Mouse (Mus musculus) thymus, postnatal 10 days (tissue): ENCODE results near the gene Slc44a3.
A peak's percentile ranks its signal among the peaks of the same experiment; 100 is the strongest.

Experiments used
- DNase-seq, 2 experiments: peaks; one replicate each; pipeline ENCODE4 v3.0.0; 2021; ENCODE audit warnings: low spot score in 2 of 2

Gene Slc44a3

DNA sequence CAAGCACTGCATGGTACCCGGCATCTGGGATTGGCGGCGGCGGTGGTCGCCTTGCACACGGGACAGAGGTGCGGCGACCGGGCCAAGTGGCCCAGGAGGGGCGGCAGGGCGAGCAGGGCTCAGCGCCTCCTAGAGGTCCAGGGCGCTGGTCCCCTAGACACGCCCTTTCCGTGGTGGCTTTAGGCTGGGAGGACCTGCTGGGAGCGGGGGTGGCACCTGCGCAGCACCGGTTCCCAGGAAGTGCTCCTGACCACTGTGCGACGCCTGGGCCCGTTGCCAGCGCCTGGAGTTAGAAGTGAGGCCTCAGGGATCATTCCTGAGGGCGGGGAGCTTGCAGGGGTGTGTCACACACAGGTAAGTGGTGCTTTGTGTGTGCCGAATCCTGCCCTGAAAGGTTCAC, at the start of gene Slc44a3:
Gene Slc44a3 (minus strand): TSS at position 229 of the 400 bp plus-strand sequence.
- DNase-seq = peak in 1 of 2 experiments; percentile 33

DNA sequence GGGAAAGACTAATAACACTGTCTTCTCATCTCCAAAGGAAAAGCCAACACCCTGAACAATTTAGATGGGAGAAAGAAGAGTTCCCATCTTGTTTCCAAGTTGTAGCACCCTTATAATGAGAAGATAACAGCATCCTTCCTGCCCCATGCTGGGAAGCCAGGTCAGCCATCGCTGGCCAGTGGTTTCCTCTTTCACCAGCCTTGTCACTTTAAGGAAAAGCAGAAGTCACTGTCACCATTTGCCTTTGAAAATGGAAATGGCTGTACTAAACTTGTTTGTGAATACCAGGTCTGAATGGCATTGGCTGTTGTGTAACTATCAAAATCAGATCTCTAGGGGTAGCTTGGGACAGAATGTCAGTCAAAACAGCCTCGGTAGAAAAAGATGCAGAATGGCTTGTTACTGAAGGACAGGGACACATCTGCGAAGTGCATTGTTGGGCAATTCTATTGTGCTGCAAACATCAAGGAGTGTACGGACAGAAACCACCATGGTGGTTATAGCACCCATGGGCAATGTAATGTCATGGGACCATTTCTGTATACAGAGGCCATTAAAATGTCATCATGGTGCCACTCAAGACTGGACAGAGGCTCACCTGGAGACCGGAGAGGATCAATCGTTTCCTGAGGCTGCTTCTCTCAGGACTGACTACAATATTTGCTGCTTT, 47.8 kb upstream of the Slc44a3 start:
- no peak for DNase-seq

DNA sequence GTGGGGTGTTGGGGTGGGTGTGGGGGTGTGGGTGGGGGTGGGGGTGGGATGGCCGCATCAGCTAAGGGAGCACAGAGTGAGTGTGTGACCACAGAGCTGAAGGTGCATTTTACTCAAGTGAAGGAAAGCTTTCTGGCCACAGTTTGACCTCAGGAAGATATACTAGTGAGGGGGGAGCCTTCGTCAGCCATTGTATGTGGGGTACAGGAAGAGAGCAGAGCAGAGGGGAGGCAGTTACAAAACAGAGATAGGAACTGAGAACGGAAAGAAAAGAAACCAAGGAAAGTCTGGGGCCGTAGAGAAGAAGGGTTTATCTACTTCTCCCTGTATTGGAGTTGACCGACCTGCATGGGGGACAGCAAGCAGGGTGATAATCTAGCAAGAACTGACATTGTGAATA, 47.2 kb upstream of the Slc44a3 start:
- no peak for DNase-seq

DNA sequence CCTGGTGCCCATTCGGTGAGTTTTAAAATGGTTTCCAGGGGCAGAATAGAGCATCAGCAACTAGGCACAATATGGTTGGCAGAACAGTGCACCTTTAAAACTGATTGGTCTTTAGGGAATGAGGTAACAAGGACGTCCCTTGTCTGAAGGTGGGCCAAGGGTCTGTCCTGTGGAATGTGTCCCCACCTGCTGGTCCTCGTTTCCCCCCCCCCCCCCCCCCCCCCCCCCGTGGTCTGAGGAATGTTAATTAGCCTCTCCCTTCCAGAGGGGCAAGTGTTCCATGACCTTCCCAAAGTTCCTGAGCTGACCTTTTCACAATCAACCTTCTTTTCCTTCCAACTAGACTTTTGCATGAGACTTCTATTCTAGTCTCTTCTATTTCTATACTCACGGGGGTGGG, 46.5 kb upstream of the Slc44a3 start:
- DNase-seq = no peak

DNA sequence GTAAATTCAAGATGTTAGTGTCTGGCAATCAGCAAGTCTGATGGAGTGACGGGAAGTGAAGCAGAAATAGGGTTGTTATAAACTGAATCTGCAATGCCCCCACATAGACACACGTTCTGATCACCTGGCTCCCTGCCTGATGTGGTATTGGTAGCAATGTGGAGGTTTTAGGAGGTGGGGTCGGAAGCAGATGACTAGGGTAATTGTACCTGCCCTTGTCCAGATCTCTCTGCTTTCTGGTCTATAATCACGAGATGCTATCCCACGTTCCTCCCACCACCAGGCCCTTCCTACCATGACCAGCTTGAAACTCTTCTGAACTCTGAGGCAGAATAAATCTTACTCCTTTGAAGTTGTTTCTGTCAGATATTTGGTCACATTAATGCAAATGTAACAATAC, 45.4 kb upstream of the Slc44a3 start:
- DNase-seq = no peak

DNA sequence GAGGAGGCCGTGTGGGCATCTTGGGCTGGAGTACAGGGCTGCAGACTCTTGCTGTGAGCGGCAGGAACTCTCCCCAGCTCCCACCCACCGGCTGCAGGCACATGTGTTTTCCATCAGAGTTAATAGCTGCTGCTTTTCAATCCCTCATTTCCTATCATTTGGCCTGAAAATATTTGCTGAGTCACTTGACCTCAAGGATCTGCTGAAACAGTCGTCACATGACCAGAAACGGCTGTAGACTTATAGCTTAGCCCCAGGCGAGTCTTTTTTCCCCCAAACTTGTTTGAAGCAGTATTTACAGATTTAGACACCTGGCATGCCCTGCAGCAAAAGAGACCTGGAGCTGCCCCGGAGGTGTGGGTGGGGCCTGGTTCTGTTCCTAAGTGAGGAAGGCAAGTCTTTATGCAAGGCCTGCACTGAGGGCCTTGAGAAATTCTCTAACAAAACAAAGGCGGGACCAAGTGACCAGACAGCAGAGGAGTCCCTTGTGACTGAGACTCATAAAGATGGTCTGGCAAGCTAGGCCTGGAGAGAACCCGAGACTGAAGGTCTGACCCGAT, 44.9 kb upstream of the Slc44a3 start:
- no peak for DNase-seq

DNA sequence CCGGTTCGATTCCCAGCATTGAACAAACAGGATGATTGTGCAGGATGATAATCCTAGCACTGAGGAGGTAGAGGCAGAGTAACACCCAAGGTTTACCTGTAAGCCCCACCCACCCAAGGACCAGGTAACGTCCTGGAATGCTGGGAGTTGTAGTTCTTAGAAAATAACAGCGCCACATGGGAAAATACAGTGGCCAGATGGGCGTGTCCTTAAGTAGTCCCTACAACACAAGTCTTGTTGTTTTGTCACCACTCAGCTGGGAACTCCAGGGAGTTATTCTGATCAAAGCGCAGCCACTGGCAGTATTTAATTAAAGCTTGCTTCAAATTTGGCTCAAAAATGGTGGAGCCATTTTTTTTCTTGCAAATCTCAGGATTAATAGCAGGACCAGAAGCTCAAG, 44.2 kb upstream of the Slc44a3 start:
- no peak for DNase-seq

DNA sequence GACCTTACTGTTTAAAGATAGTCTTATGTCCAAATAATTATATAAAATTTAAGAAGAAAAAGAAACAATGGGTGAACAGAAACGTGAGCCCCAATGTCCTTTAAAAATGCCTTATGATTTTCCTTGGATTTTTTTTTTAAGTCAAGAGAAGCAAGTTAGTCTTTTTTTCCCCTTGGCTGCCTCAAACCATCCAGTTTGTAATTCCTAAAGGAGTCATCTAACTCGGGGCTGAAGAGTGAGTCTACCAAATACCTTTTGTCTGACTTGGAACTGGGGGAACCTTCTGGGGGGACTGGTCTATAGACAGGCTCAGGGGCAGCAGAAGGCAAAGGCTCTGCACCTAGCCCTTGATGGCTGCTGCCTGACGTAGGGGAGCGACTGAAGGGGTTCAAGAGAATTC, 42.2 kb upstream of the Slc44a3 start:
- DNase-seq = no peak

DNA sequence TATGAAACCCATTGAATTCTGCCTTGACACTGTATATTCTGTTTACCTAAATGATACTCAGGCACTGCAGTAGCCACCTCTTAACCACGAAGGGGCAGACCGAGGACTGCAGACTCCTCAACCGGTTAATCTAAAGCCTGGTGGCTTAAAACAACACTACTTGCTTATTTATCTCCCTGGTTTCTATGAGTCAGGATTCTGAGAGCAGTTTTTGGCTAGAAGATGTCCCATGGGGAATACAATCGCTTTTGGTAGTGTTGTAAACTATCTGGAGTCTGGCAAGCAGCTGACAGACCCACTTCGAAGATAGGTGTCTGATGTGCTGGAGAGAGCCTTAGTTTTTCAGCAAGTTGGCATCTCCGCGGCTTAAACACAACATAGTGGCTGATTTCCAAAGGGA, 41.7 kb upstream of the Slc44a3 start:
- DNase-seq = no peak

DNA sequence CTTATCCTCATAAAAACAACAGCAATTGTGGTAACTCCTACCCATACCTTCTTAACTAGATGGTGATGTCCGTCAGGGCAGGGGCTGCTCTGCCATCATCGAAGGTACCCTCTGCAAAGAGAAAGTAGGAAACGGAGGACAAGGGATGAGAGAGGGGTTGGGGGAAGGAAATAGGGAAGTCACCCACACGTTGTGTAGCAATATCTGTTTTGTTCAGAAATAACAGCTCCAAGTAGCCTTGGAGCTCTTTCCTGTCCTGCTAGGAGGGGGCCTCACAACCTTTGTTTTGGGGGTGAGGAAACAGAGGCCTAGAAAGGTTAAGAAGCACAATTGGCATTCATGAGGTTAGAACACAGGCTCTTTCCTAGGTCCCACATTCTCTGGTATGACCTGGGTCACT, 39.3 kb upstream of the Slc44a3 start:
- no peak for DNase-seq

DNA sequence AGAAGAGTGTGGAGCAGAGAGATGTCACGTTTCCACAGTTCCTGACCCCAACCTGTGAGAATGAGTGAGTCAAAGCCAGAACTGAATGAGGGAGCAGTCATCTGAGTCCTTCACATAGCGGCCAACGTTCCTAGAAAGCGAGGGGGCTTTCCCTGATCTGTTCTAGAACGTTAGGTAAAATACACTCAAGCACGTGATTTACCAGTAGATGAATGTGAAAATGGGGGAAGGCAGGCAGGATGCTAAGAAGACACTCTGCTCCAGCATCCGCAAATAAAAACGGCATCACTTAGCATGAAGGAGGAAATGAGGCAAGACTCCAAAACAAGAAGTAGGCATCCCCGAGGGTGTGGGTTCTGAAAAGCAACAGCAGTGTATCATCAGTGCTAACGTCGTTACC, 38.4 kb upstream of the Slc44a3 start:
- no peak for DNase-seq

DNA sequence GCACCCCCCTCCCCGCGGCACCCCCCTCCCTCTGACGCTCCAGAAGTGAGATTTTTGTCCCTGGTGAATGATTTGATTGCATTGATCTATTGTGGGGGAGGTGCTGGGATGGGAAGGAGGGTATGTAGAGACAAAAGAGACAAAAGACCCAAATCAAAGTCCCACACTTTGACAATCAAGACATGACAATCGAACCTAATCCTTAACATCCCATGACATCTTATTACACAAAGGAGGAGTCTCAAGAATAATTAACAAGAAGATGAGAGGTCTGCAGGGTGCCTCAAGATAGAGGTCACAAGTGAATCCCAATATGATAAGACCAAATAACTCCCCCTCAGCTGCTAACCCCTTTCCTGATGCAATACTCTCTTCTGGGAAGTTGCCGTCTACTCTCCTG, 37.6 kb upstream of the Slc44a3 start:
- no peak for DNase-seq

DNA sequence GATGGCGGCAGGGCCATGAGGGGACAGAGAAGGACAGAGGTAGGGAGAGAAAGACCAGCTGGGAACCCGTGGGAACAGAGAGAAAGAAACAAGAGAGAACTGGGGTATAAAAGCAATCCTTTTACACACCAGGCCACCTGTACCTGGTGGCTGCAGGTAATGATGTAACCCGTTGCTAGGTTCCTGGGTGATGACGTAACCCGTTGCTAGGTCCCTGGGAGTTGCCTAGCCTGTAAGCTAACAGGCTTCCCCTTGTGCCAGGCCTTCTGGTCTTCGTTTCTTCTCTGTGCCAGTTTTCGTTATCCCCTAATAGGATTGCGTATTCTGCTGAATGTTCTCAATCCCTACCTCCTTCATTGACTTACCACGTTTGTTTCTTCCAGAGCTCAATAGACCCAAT, 36.8 kb upstream of the Slc44a3 start:
- no peak for DNase-seq

DNA sequence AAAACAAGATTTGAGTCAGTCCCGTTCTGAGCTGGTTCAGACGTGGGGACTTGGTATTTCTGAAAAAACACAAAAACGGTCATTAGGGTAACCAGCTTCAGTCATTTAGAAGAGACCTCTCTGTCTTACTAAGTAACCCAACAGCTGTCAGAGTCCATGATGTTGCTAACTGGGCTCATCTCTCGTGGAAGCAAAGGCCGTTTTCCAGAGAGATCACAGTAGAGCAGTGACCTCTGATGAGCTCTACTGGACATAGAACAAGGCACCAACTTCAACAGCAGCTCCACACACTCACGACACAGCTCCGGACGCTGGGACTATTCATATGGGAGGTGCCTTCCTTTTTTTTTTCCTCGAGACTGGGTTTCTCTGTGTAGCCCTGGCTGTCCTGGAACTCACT, 35.7 kb upstream of the Slc44a3 start:
- no peak for DNase-seq

DNA sequence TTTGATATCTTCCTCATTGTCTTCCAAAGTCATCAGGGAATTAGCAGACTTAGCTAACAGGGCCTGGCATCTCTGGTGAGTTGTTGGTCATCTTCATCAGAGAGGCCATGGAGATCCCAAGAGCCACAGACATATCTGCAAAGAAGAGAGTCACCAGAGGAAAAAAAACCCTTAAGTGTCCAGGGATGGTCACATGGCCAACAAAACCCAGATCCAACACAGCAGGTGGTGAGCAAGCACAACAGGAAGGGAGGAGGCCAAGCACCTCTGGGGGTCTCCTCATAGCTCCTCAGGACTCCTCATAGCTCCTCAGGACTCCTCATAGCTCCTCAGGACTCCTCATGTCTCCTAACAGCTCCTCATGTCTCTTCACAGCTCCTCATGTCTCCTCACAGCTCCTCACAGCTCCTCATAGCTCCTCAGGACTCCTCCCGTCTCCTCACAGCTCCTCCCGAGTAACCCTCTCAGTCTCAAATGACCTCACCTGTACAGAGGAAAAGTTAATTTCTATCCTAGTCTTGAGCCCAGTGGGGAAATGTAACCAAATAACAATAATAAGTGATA, 35.2 kb upstream of the Slc44a3 start:
- no peak for DNase-seq

DNA sequence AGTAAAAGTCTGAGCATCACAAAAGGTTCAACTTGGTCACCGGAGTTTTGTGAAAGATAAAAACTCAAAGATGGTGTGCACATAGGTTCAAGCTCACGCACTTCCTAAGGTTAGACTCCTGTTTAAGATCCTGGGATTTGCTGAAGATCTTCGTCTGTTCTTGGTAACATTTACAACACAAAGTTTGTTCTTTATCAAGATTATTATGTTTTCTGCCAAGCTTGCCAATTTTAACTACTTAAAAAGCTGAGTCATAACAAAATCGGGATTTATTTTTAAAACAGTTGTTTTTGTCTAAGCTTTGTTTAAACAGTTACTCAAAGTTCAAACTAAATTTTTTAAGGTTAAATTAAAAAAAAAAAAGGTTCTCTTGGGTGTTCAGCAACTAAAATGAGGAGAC, 34.7 kb upstream of the Slc44a3 start:
- no peak for DNase-seq

DNA sequence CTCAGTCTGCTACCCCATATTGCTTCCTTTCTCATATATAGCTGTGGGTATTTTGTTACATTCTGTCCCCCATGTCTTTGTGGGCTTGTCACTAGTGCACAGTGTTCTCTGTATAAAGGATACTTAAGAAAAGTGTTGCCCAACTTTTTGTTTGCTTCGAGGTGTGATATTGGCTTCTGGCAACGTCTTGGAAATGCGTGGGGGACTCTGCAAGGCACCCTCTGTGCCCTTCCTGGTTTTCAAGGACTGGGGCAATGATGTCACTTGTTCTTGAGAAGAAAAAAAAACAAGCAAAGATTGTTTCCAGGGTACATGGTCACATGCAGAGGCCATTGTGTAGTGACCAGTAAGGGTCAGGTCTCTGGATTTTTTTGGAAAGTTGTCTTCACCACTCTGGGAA, 29.6 kb upstream of the Slc44a3 start:
- no peak for DNase-seq

DNA sequence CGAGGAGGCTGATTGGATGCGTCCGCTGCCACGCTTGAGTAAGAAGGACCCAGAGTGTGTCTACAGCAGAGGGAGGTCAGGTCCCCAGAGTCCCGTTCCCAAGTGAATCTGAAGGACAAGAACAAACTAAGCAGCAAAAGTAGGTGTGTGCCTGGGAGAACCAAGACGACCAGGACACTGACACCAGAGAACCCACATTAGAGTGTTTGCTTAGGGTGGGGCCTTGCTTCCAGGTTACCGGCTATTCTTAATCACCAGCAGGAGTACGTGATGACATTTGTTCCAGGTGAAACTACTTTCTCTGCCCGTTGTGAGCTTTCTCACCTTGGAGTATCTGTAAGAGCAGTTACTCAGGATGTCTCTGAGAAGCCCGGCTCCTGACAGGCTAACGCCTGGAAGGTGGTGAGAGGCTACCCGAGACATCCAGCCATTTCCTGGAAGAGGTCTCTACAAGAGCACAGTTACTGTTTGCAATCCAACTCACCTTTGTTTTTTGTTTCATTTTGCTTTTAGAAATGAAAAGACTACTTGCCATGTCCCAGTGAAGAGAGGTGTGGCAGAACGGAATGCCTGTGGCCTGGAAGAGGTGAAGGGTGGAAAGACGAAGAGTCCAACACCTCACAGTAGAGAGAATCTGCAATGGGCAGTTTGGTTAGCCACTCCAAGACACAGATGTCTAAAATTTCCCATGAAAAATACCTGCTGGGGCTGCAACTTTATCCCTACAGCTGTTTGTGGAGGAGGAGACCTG, 28.1 kb upstream of the Slc44a3 start:
- DNase-seq = no peak

DNA sequence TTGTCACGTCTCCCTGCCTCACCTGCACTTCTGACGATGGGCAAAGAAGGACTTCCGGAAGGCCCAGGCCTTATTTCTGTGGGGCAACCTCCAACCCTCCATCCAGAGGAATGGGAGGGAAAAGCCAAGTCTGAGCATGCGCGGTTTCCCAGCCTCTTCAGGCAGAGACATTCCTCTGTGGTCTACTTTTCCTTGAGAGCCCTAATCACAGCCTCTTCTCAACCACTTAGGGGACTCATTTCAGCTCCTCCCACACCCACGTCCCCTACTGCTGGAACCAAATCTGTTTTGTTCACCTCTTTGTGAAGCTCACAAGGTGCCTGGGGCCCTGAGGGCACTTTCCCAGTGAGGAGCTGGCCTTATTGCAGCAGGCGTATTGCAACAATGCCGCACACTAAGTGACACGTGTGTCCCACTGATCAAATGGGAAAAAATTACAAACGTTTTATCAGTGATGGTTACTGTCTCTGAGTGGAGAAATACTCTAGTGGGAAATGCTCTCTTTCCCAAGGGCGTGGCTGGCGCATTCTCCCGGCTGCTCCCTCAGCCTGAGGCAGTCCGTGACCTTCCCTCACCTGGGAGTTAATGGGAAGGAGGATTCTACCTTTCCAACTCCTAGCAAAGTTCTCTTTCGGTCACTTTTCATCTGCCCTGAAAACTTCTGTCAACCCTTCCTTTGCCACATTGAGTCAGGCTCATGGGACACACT, 27.4 kb upstream of the Slc44a3 start:
- no peak for DNase-seq

DNA sequence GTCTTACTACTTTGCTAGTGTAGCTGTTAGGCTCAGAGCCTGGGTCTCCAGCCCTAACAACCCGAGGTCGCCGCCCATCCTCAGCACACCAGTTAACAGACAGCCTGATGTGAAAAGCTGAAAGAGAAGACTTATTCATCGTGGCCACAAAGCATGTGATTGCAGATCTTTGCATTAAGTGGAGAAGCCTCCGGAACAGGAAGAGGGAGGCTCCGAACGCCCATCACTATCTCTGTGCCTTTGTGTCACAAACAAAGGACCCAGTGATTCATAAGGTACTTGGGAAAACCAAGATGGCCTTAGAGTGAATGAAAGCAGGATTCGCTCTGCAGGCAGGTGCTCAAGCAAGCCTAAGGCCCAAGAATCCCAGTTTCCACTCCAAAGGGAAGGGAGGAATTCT, 26.7 kb upstream of the Slc44a3 start:
- no peak for DNase-seq

DNA sequence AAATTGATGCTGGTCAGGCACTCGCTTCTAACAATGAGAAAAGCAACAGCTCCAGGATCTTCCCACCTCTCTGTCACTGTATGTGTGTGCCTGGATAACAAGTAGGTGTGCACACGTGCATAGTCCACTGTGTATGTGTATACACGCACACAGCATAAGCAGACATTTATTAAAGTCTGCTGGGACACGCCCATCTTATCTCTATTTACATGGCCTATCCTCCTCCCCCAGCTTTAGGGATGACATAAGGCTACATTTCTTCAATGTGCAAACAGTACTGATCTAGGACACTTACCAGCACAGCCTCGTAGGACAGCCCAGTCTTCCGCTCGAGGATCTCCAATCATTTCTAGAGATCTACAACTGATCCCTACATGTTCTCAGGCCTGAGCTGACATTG, 24.1 kb upstream of the Slc44a3 start:
- DNase-seq = no peak

DNA sequence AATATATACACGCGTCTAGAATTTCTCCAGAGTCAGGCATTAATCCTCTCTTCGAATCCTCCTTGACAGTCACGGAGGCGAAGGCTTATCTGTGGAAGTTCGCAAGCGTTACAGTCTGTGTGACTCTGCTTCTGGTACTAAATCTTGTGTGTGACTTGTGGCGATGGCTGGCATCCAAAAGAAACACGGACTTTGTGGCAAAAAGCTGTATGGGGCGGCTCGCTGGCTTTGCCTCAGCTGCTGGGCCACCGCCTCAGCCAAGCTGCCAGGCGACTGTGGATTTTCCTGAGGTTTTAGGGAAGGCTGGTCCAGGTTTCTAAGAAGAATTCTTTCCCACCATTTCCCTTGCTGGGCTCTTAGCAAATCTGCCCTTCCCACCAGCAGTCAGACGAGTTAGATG, 21.1 kb upstream of the Slc44a3 start:
- DNase-seq = no peak
